ENCODE assay signal across 22 mouse cellular contexts in genomic region chr2:10390791-10391190, GRCm38 (mm10).
"Had no signal": no experiment of that assay in that cellular context is flagged by ENCODE, and none has a peak within 500 bp of the region (broad histone marks: within the 10 kb centered on the region; RNA-seq: fewer than 3 reads in every experiment).

No protein-coding gene starts in this region.

- H3K9me3 ChIP-seq: heart, embryonic 13.5 days; heart, embryonic 15.5 days; hindbrain, embryonic 10.5 days; hindbrain, embryonic 12.5 days; intestine, embryonic 15.5 days; limb, embryonic 10.5 days; limb, embryonic 12.5 days had no signal

- H3K4me1 ChIP-seq: heart, embryonic 13.5 days; heart, embryonic 15.5 days; hindbrain, embryonic 10.5 days; hindbrain, embryonic 12.5 days; intestine, embryonic 15.5 days; limb, embryonic 10.5 days; limb, embryonic 12.5 days had no signal

- H3K36me3 ChIP-seq: heart, embryonic 15.5 days; hindbrain, embryonic 10.5 days; hindbrain, embryonic 12.5 days; intestine, embryonic 15.5 days; limb, embryonic 10.5 days; limb, embryonic 12.5 days had no signal

- H3K4me3 ChIP-seq: gastrocnemius, adult 2 months; heart, adult 2 months; heart, embryonic 13.5 days; heart, embryonic 15.5 days; hindbrain, embryonic 10.5 days; hindbrain, embryonic 12.5 days; intestine, embryonic 15.5 days; layer of hippocampus, adult 2 months; left cerebral cortex, adult 2 months; limb, embryonic 10.5 days; limb, embryonic 12.5 days had no signal

- H3K27ac ChIP-seq: gastrocnemius, adult 2 months; heart, adult 2 months; heart, embryonic 13.5 days; heart, embryonic 15.5 days; hindbrain, embryonic 10.5 days; hindbrain, embryonic 12.5 days; hindbrain, embryonic 14.5 days; intestine, embryonic 15.5 days; layer of hippocampus, adult 2 months; left cerebral cortex, adult 2 months; limb, embryonic 10.5 days; limb, embryonic 12.5 days had no signal

- H3K9ac ChIP-seq: heart, embryonic 13.5 days; heart, embryonic 15.5 days; hindbrain, embryonic 12.5 days; hindbrain, embryonic 14.5 days; intestine, embryonic 15.5 days; limb, embryonic 12.5 days had no signal

- DNase-seq: gastrocnemius, adult 2 months; gastrocnemius, postnatal 10 days; gastrocnemius, postnatal 25 days; heart, adult 2 months; heart, postnatal 14 days; heart, postnatal 4 days; kidney, adult 18-20 months; kidney, adult 8-10 months; kidney, postnatal 10 days; kidney, postnatal 25 days; kidney, postnatal 4 days; liver had no signal

- H3K27me3 ChIP-seq: heart, embryonic 13.5 days; heart, embryonic 15.5 days; hindbrain, embryonic 12.5 days; intestine, embryonic 15.5 days had no signal
